Mouse (Mus musculus): ENCODE data around the gene Psma5. TPM values are rescaled to one million over a fixed set of nuclear protein-coding genes. Genes with fewer than 3 reads are reported as not detected.
"Not testable (repeated sequence)": the region's sequence is repeated elsewhere in the genome, so short reads cannot be mapped to it uniquely, and the experiment has no call there.

Gene Psma5
- polyA plus RNA-seq, 1 experiment: 191 TPM

- Histone ChIP-seq H3K27me3 (ENCODE audit: control insufficient read depth, insufficient read depth, insufficient read length) (peaks cover under 1% of the 10 kb centered on the region), H3ac (ENCODE audit: control insufficient read depth, insufficient read length) (no peak overlapping the region), H3K36me3 (ENCODE audit: control insufficient read depth, insufficient read depth) (no peaks in the 10 kb centered on the region), H3K79me2 (ENCODE audit: control insufficient read depth, insufficient read depth) (no peaks in the 10 kb centered on the region), H3K4me3 (no peak overlapping the region), H3K4me2 (ENCODE audit: low read depth) (no peak overlapping the region)
- TF ChIP-seq MYOD1 (IDR thresholded peaks at IDR 0.05; ENCODE audit: control insufficient read depth in 1 of 3, insufficient read length in 2 of 3, low read depth in 2 of 3): no peak
- TF ChIP-seq USF1 (IDR thresholded peaks at IDR 0.05; ENCODE audit: low read depth): no peak
- no peak for TF ChIP-seq REST (IDR thresholded peaks at IDR 0.05; ENCODE audit: insufficient read depth, insufficient read length)
- no peak for TF ChIP-seq TCF3 (IDR thresholded peaks at IDR 0.05; ENCODE audit: insufficient read length, low read depth)
- no peak for TF ChIP-seq MYOG (IDR thresholded peaks at IDR 0.05; ENCODE audit: control insufficient read depth in 1 of 3, insufficient read depth in 1 of 3, insufficient read length in 2 of 3, low read depth in 2 of 3)
- no peak for TF ChIP-seq TCF12 (IDR thresholded peaks at IDR 0.05; ENCODE audit: insufficient read depth, poor library complexity, severe bottlenecking)
These were observed 15.4 kb upstream of the Psma5 start for GRCm38 (mm10) chr3:108241243-108241839.

- Histone ChIP-seq H3K79me2 (ENCODE audit: control insufficient read depth, insufficient read depth) (no peaks in the 10 kb centered on the region), H3K27me3 (ENCODE audit: control insufficient read depth, insufficient read depth, insufficient read length) (peaks cover 7% of the 10 kb centered on the region), H3K36me3 (ENCODE audit: control insufficient read depth, insufficient read depth) (no peaks in the 10 kb centered on the region), H3ac (ENCODE audit: control insufficient read depth, insufficient read length) (no peak overlapping the region), H3K4me3 (no peak overlapping the region), H3K4me2 (ENCODE audit: low read depth) (no peak overlapping the region)
- TF ChIP-seq TCF12 (IDR thresholded peaks at IDR 0.05; ENCODE audit: insufficient read depth, poor library complexity, severe bottlenecking) (no peak), MYOG (IDR thresholded peaks at IDR 0.05; ENCODE audit: control insufficient read depth in 1 of 3, insufficient read depth in 1 of 3, insufficient read length in 2 of 3, low read depth in 2 of 3) (no peak), MAX (IDR thresholded peaks at IDR 0.05; ENCODE audit: low read depth) (no peak), POLR2AphosphoS2 (IDR thresholded peaks at IDR 0.05; ENCODE audit: insufficient read length, low read depth) (no peak), E2F4 (IDR thresholded peaks at IDR 0.05; ENCODE audit: insufficient read depth) (no peak), CEBPB (IDR thresholded peaks at IDR 0.05; ENCODE audit: insufficient read depth, poor library complexity, severe bottlenecking) (no peak), SRF (IDR thresholded peaks at IDR 0.05; ENCODE audit: control insufficient read depth, insufficient read length, low read depth) (no peak), TCF3 (IDR thresholded peaks at IDR 0.05; ENCODE audit: insufficient read length, low read depth) (no peak), POLR2A (IDR thresholded peaks at IDR 0.05; ENCODE audit: insufficient read length, low read depth) (no peak), REST (IDR thresholded peaks at IDR 0.05; ENCODE audit: insufficient read depth, insufficient read length) (no peak), MYOD1 (IDR thresholded peaks at IDR 0.05; ENCODE audit: control insufficient read depth in 1 of 3, insufficient read length in 2 of 3, low read depth in 2 of 3) (no peak)
These were observed 9.9 kb upstream of the Psma5 start for GRCm38 (mm10) chr3:108246857-108247256.

- peak overlapping the region; percentile 62 for H3K4me3 ChIP-seq
- H3K27me3 ChIP-seq (ENCODE audit: control insufficient read depth, insufficient read depth, insufficient read length): no peaks in the 10 kb centered on the region
- H3ac ChIP-seq (ENCODE audit: control insufficient read depth, insufficient read length): peak overlapping the region; percentile 33
- TF ChIP-seq MAX (IDR thresholded peaks at IDR 0.05; ENCODE audit: low read depth): no peak
- TF ChIP-seq CEBPB (IDR thresholded peaks at IDR 0.05; ENCODE audit: insufficient read depth, poor library complexity, severe bottlenecking): no peak
- TF ChIP-seq REST (IDR thresholded peaks at IDR 0.05; ENCODE audit: insufficient read depth, insufficient read length): no peak
- TF ChIP-seq POLR2A (IDR thresholded peaks at IDR 0.05; ENCODE audit: insufficient read length, low read depth): no peak
- no peak for TF ChIP-seq TCF12 (IDR thresholded peaks at IDR 0.05; ENCODE audit: insufficient read depth, poor library complexity, severe bottlenecking)
- no peak for TF ChIP-seq SRF (IDR thresholded peaks at IDR 0.05; ENCODE audit: control insufficient read depth, insufficient read length, low read depth)
- TF ChIP-seq MYOD1 (IDR thresholded peaks at IDR 0.05; ENCODE audit: control insufficient read depth in 1 of 3, insufficient read length in 2 of 3, low read depth in 2 of 3): no peak
- no peak for TF ChIP-seq MYOG (IDR thresholded peaks at IDR 0.05; ENCODE audit: control insufficient read depth in 1 of 3, insufficient read depth in 1 of 3, insufficient read length in 2 of 3, low read depth in 2 of 3)
- TF ChIP-seq E2F4 (IDR thresholded peaks at IDR 0.05; ENCODE audit: insufficient read depth): no peak
- no peak for TF ChIP-seq POLR2AphosphoS2 (IDR thresholded peaks at IDR 0.05; ENCODE audit: insufficient read length, low read depth)
- TF ChIP-seq USF1 (IDR thresholded peaks at IDR 0.05; ENCODE audit: low read depth): no peak
- no peak for TF ChIP-seq TCF3 (IDR thresholded peaks at IDR 0.05; ENCODE audit: insufficient read length, low read depth)
- peaks cover 54% of the 10 kb centered on the region for H3K79me2 ChIP-seq (ENCODE audit: control insufficient read depth, insufficient read depth)
- H3K36me3 ChIP-seq (ENCODE audit: control insufficient read depth, insufficient read depth): peaks cover 4% of the 10 kb centered on the region
- peak overlapping the region; percentile 87 for H3K4me2 ChIP-seq (ENCODE audit: low read depth)
These were observed 1.2 kb downstream of the Psma5 start for GRCm38 (mm10) chr3:108257831-108258500.

GRCm38 (mm10) chr3:108259319-108259718 is 2.6 kb downstream of the Psma5 start:
- Histone ChIP-seq H3K36me3 (ENCODE audit: control insufficient read depth, insufficient read depth) (peaks cover 18% of the 10 kb centered on the region), H3K4me2 (ENCODE audit: low read depth) (peak overlapping the region; percentile 87), H3K27me3 (ENCODE audit: control insufficient read depth, insufficient read depth, insufficient read length) (no peaks in the 10 kb centered on the region), H3K4me3 (peak overlapping the region; percentile 62), H3K79me2 (ENCODE audit: control insufficient read depth, insufficient read depth) (peaks cover 67% of the 10 kb centered on the region), H3ac (ENCODE audit: control insufficient read depth, insufficient read length) (no peak overlapping the region)
- TF ChIP-seq MYOD1 (IDR thresholded peaks at IDR 0.05; ENCODE audit: control insufficient read depth in 1 of 3, insufficient read length in 2 of 3, low read depth in 2 of 3) (no peak), SRF (IDR thresholded peaks at IDR 0.05; ENCODE audit: control insufficient read depth, insufficient read length, low read depth) (no peak), USF1 (IDR thresholded peaks at IDR 0.05; ENCODE audit: low read depth) (no peak), CEBPB (IDR thresholded peaks at IDR 0.05; ENCODE audit: insufficient read depth, poor library complexity, severe bottlenecking) (no peak)

GRCm38 (mm10) chr3:108279495-108279894 is 22.8 kb downstream of the Psma5 start:
- not testable (repeated sequence) for H3K4me3 ChIP-seq; H3ac ChIP-seq (ENCODE audit: control insufficient read depth, insufficient read length); H3K4me2 ChIP-seq (ENCODE audit: low read depth); H3K27me3 ChIP-seq (ENCODE audit: control insufficient read depth, insufficient read depth, insufficient read length); H3K79me2 ChIP-seq (ENCODE audit: control insufficient read depth, insufficient read depth)
- TF ChIP-seq MYOG (IDR thresholded peaks at IDR 0.05; ENCODE audit: control insufficient read depth in 1 of 3, insufficient read depth in 1 of 3, insufficient read length in 2 of 3, low read depth in 2 of 3): peak in 2 of 3 experiments; percentile 24 to 45
- peaks cover 30% of the 10 kb centered on the region for H3K36me3 ChIP-seq (ENCODE audit: control insufficient read depth, insufficient read depth)

Measured in myocyte (in vitro differentiated cells).